Mouse (Mus musculus) retina, adult 2 months (tissue): ENCODE measurements around the gene Angptl2.
"Not testable (repeated sequence)": the region's sequence is repeated elsewhere in the genome, so short reads cannot be mapped to it uniquely, and the experiment has no call there.

Experiments used
- DNase-seq: peaks from one replicate; pipeline ENCODE4 v3.0.0-alpha.2; 2012; ENCODE audit warnings: low read depth, low spot score

The Angptl2 gene

DNA sequence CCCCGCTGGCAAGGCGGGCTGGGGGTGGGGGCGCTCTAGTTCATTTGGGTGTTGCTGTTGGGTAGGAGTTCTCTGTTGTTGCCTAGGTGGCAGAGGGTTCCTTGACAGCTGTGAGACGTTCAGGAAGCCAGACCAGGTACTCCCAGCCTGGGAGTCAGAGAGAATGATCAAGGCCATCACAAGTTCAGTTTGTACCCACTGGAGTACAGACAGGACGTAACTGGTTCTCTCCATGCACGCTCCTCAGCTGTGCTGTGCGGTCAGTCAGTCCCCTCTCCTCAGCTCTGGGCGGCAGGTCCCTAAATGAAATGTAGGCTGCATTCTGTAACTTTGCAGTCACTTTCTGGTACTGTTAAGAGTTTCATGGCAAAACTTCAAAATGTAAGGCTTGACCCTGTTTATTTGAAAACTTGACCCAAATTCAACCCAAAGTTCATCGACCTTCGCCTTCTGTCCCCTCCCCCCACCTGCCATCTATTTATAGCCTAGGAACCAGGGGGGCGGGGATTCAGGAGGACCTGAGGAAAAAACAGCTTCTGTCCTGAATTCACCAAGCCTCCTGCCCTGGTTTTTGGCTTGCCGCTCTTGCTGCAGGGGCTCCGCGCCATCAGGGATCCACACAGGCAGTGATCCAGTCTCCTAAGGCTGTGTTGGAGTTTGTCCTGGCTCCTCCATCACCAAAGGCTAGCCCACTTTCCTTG is 15.4 kb upstream of the Angptl2 start:
- DNase-seq, result no peak

- DNase-seq, result no peak
These were observed 12.6 kb upstream of the Angptl2 start for GRCm38 (mm10) chr2:33203284-33203683.

DNA sequence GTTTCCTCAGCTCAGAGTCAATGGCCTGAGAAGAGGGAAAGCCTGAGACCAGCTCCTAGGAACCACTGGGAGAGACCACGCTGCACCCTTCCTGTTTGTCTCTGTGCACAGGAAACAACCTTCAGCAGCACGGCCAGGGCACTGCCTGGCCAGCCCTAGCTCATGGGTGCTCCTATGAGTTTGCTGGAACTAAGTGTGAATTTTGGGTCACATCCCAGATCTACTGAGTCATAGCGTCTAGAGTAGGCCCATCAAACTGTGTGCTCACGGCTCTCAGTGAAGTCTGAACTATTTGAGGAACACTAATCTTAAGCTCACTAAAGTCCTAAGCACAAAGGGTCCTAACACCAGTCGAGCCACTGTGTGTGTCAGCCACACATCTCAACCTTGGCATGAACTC is 10.9 kb upstream of the Angptl2 start:
- no peak for DNase-seq

DNA sequence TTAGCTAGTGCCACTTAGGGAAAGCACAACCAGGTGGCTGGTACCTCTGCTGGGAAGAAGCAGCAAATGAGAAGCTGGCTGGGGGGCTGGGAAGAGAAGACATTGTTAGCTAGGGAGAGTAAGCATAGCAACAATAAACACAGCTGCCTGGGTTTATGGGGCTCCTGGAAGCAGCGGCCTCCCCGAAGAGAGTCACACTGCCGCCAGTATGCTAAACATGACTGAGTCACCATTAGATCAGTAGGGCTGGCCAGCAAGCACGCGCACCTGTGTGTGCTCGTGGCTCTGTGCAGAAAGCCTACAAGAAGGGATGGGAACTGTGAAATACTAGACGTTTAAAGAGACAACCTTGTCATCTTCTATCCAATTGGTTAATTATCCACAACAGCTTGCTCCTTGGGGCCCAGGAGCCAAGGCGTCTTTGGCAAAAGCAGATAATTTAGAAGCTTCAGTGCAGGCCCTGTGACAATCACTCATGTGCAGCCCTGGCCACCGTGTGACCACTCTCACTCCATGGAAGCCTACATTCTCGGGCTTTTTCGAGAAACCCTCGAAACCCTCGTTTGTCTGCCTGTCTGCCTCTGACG is 9.8 kb upstream of the Angptl2 start:
- no peak for DNase-seq

DNA sequence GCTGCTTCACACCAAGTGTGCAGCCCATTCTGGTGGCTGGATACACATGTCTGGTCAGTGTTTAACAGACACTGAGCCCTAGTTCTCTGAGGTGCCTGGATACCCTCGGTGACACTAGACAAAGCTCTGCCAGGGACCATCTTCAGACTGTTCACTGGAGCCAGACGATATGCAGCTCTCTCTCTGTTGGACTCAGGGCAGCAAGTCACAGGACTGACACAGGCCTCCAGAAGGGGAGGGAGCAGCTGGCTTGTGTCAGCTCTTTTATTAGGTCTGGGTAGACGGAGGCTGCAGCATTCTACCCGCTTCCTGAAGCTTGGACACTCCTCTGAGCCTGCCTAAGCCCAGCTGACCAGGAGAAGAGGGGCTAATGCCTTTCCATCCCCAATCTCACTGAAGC is 8.8 kb upstream of the Angptl2 start:
- no peak for DNase-seq

- DNase-seq, result no peak
These were observed 7.7 kb upstream of the Angptl2 start for GRCm38 (mm10) chr2:33208134-33208533.

DNA sequence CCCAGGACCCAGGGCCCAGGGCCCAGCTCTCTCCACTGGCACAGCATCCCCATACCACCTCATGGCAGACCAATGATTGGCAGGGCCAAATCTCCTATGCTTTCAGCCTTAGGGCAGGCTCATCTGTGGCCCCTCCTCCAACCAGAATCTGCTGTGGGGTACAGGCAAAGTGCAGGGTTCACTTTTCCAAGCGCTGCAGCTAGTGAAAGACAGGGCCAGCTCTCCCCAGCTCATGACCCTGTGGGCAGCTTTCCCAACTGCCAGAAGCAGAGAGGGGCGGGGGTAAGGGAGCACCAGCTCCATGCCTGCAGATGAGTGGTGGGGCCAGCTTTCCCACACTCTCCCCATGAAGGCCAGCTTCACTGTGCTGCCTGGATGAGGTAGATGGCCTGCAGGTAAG is 5.0 kb upstream of the Angptl2 start:
- DNase-seq, result no peak

GRCm38 (mm10) chr2:33211263-33211662 is 4.6 kb upstream of the Angptl2 start:
- not testable (repeated sequence) for DNase-seq

DNA sequence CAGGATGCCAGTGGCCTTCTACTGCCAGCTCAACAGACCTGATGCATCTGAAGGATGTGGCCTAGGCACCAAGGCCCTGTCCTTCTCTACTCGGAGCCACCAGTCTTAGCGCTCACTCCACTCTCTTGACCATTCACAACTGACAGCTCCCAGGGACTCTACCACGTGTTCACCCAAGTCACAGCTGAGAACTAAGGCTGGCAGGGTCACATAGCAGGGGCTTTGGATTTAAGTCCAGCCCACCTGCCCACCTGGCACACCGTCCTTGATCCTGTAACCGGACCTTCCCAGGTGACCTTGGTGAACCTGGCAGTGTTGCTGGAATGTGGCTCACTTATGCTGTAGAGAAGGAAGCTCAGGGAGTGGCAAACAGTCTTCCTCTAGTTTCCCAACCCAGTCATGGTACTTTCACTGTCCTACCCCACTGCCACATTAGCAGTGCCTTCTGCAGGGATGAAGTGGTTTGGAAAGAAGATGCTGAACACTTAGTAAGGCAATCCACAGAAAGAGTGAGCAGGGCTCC is 631 bp upstream of the Angptl2 start:
- no peak for DNase-seq

GRCm38 (mm10) chr2:33216645-33217424 is 966 bp downstream of the Angptl2 start:
- DNase-seq, result no peak

DNA sequence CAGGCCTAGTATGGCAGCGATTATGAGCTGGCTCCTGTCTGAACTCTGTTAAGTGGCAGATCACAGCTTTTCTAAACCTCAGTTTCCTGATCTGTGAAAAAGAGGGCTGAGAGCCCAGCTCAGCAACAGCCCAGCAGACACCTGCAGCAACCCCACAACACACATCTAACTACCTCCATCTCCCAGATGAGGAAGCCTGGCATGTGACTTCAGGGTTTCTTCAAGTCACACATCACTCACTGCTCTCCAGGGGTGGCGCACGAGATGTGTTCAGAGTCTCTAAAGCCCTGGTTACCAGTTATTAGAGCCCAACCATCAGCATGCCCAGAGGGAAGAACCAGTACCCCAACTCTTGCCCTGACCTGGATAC is 1.5 kb downstream of the Angptl2 start:
- no peak for DNase-seq

DNA sequence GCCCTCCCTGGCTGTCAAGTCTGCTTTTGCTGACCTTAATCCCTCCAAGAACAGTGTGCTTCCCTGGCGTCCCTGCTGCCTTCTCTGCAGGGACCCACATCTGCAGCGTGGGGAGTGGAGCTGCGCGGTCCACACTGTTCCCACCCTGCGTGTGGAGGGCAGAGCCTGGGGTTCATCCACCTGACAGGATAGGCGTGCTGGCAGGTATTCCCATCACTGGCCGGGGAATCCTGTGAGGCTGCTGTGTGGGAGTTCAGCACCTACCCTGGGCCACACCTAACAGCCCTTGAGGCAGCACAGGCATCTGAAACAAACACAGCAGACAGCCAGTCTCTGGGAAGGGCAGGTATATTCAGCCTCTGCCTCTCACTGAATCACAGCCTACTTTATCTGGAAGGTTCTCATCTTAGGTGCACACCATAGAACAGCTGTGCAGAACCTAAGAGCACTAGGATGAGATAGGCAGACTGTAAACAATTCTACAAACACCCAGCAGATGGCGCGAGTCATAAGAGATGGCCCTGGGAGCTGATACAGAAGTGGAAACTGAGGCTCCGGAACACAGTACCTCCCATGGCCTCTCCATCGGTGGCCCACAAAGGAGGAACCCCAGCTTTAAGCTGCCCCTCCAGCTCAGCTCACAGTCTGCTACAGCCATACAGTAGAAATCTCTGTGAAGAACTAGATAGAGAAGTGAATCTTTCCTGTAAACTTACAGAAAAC is 3.2 kb downstream of the Angptl2 start:
- DNase-seq, result no peak

- no peak for DNase-seq
These were observed 3.8 kb downstream of the Angptl2 start for GRCm38 (mm10) chr2:33219637-33220036.

- DNase-seq, result no peak
These were observed 4.4 kb downstream of the Angptl2 start for GRCm38 (mm10) chr2:33220246-33220645.

DNA sequence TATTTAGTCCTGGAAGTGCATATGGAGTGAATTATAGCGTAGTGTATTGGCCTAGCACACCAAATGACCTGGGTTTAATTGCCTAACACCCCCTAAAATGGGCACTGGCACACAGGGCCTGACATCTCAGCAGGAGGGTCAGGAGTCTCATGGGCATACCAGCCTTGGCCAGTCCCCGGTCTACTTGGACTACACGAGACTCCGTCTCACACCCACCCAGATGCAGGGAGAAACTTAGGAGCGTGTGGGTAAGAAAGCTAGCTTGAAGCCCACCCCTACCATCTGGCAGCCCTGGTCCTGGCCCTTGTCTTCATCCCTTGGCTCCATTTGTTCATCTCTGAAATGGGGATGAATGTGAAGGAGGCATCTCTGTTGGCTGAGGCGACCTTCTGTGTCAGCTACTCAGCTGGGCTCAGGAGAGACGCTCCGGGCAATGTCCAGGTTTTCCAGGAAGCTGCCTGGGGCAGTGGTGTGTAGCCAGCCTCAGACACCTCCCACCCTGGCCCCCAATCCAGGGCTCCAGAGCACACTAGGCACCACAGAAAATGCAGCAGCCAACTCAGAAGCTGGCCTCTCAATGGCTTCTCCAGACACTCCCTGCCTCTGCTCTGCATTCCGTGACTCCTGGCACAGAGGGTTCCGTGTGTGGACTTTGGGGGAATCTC is 4.9 kb downstream of the Angptl2 start:
- no peak for DNase-seq

- no peak for DNase-seq
These were observed 5.6 kb downstream of the Angptl2 start for GRCm38 (mm10) chr2:33221339-33221900.

- DNase-seq, result no peak
These were observed 6.6 kb downstream of the Angptl2 start for GRCm38 (mm10) chr2:33222480-33222879.

GRCm38 (mm10) chr2:33223656-33224358 is 7.9 kb downstream of the Angptl2 start:
- no peak for DNase-seq

DNA sequence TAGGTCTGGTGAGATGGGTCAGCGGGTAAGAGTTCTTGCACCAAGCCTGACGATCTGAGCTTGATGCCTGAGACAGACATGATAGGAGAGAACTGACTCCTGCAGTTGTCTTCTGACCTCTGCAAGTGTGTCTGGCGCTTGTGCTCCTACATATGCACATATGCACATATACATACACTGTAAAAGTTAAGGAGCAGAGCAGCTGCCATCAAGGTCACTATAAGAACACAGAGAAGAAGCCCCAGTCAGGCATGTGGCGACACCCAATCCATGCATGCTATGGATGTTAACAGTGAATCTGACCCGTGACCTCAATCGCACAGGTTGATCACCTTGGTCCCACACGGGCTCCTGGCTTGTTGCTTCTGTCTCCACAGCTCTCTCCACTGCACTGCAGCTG is 10.1 kb downstream of the Angptl2 start:
- DNase-seq, result no peak

DNA sequence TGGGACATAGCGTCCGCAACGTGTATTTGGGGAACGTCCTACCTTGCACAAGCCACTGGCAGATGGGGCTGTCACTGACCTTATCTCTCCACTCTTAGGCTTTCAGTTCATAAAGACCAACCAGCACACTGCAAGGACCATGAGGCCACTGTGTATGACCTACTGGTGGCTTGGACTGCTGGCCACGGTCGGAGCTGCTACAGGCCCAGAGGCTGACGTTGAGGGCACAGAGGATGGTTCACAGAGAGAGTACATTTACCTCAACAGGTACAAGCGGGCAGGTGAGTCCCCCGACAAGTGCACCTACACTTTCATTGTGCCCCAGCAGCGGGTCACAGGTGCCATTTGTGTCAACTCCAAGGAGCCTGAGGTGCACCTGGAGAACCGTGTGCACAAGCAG is 12.2 kb downstream of the Angptl2 start:
- DNase-seq, result no peak

DNA sequence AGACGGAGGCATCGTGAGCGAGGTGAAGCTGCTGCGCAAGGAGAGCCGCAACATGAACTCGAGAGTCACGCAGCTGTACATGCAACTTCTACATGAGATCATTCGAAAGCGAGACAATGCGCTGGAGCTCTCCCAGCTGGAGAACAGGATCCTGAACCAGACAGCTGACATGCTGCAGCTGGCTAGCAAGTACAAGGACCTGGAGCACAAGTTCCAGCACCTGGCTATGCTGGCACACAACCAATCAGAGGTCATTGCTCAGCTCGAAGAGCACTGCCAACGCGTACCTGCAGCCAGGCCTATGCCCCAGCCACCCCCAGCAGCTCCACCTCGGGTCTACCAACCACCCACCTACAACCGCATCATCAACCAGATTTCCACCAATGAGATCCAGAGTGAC is 12.7 kb downstream of the Angptl2 start:
- no peak for DNase-seq
